Mouse (Mus musculus): Measurements from ENCODE around the gene Lrrc1.

The Lrrc1 gene

DNA sequence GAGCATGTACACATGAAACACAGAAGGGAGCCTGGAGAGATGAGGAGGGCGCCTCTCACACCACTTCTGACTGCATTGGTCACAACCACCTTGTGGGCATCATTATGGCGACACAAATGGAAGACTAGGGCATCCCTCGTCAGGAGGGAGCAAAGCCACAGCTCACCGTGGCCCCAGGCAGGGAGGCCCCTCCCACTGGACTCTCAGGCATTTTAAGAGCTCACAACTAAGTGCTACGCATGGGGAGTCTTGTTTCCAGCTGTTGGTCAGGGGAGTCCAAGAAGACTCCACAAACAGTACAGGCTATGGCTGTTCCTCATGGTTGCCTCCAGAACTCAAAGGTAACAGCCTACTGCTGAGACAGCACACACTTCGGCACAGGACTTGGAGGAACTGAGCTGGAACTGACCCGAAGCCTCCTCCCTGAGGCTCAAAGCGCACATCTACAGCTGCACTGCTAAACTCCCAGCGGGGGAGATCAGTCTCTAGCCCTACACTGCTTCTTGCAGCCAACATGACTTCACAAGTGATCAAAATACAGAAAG, 83.2 kb downstream of the Lrrc1 start:
- no peak for DNase-seq

DNA sequence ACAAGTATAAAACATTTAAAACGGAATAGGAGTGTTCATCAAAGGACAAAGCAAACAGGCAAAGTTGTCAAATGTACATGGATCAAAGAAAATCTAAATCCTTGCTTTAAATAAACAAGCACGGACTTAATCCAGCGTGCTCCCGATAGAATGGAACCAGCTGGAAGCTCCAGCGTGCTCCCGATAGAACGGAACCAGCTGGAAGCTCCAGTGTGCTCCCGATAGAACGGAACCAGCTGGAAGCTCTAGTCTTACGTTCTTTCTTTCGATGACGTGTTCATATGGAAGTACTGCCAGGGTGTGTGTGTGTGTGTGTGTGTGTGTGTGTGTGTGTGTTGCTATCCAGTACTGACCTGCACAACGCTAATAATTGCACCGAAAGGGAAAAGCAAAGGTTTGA, 84.3 kb downstream of the Lrrc1 start:
- no peak for DNase-seq

DNA sequence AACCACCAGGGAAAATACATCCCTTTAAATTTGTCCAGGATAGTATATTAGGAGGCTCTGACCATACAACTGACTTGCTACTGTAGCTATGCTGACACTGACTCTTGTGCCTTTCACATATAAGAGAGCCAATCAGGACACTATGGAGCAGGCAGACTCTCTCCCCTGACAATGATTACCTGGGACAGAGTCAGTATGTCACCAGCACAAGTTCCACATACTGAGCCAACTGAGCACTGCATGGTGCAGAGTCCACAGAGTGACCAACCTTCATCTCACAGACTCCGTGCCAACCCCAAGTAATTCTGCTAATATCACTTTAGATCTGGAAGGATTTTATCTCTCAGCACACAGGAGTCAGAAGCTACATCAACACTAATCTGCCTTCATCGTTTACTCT, 85.3 kb downstream of the Lrrc1 start:
- no peak for DNase-seq

DNA sequence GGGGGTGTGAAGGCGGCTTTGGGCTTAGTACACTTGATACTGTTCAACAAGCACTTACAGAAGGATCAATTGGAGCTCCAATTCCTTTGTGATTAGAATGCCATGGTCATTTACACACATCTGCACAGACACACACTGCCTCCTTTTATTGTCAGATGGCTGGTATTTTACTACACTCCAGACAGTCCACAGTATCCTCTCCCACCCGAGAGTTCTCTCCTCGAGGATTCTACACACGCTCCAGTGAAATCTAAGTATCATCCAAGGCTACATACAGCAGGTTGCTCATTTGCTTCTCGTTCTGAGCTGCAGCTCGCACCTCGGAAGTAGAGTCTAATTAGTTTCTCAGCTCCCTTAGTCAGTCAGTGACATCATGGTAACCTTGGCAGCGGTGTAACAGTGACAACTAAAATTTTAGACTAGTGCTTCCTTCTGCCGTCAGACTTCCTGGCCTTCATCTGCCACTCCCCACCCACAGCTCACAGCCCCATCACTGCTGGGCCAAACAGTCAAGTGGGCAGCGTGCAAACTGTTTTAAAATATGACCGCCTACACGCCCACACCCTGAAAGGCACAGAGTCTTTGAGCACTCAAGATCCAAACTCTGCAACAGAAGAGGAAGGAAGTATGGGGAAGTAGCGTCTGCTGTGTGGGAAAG, 88.4 kb downstream of the Lrrc1 start:
- no peak for DNase-seq

DNA sequence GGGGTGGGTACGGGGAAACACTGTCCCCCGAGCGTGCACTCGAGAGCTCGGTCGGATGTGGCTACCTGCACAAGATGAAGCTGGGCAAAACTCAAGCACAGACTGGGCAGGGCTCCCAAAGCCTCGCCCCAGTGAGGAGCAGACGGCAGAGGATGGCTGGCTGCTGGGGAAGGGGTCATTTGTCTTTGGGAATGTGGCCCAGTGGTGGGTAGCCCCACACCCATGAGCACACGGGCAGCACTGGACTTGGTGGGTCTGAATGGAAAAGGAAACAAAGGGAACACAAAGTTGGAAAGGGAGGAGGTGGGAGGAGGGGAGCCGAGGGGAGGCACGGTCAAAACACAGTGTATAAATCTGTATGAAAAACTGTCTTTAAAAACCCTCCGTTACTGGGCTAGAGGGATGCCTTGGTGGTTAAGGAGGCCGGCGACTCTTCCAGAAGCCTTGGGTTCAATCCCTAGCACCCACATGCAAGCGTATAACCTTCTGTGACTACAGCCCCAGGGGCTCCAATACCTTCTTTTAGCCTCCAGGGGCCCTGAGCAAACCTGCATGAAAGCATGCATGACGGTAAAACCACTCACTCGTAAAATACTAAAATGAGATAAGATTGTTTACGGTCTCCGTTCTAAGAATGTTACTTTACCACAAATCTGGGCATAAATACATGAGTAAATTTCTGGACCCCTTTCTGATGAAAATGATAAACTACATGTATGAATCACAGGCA, 89.1 kb downstream of the Lrrc1 start:
- no peak for DNase-seq

DNA sequence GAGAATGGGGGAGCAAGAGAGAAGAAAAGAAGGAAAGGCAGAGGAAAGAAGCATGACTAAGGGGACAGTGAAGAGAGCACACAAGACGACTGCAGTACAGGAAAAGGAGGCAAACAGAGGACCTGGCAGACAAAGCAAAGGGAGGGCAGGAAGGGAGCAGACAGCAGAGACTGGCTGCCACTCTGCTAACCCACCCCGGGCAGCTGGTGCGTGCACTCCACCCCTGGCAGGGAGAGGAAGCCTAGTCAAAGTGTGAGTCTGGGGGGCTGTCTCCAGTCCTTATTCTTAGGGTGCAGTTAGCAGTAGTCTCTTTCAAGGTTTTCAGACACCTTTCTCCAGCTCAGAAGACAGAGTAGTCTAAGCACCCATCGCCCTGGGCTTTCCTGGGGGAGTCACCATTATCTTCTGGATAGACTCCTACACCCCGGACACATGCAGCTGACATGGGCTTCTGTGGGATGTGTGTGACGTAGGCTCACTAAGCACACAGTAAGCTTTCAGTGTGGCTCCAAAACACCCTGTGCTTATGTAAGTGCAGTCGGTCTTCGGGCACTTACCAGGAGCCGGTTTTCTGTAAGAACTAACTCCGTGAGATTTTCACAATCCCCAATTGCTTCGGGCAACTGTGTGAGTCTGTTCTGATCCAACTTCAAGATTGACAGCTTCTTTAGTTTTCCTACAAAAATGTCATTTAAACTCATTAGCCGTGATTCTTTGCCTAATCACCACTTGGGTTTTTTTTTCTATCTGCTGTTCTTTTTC, 92.4 kb downstream of the Lrrc1 start:
- no peak for DNase-seq

DNA sequence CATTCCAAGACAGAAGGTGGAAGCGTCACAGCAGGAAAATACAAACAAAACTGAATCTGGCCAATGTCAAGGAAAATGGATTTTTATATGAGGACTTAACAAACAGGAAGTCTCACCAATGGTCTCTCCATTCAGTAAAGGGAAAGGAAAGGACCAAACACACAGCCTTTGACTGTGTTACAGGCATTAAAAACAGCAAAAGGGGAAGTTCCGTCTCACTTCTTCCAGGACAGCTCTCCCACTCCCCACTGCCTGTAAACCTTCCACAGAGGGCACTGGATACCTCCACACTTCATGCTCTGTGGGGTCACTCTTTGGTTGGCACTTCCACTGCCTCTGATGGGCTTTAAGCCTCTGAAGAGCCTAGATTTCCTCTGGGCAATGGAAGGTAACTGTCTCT, 94.2 kb downstream of the Lrrc1 start:
- no peak for DNase-seq

DNA sequence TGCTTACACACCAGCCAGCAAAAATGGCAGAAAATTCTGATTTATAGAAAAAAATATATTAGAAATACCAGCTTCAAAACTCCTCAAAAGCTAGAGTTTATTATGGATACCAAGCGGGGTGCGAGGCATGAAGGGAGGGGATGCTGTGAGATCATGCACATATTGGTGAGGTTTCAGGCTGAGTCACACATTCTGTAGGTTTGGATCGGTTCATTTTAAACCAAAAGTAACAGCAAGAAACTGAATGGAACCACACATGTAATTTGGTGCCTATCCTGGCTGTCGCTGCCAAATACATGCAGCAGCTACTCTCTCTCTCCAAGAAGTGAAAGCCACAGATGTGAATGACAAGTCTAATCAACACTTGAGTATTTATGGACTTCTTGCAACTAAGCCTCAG, 99.8 kb downstream of the Lrrc1 start:
- DNase-seq, result no peak

DNA sequence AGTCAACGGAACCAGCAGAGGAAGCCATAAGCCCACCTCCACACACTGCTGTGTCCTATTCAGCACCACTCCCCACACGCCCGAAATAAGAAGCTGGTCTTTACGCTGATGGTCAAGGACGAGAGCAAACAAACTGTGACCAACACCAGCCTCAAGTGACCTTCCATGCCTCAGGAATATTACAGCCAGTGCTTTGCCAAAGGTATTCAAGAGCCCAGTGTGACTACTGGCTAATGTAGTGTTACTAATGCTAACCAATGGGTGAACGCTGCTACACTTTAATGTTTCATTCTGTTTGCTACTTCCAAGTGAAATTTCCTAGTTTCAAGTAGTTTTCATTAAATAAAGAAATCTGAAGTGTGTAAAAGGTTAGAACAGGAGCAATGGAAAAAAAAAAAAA, 105.3 kb downstream of the Lrrc1 start:
- no peak for DNase-seq

DNA sequence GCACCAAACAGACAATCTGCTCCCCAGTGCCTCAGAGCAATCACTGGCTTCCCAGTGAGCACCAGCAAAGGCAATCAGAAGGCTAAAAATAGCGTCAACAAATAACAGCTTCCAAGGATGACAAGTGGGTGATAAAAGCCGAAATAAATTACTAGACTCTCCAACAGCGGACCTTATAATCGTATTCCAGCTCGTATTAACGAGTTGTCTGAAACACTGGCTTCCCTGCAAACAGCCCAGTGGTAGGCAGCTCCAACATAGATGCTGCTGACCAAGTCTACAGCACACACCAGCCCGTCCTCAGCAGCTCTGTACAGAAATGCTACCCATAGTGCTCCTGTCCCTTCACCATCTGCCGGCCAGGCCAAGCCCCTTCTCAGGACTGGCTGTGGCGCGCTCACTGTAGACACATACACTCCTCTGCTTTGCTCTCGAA, 105.8 kb downstream of the Lrrc1 start:
- no peak for DNase-seq

DNA sequence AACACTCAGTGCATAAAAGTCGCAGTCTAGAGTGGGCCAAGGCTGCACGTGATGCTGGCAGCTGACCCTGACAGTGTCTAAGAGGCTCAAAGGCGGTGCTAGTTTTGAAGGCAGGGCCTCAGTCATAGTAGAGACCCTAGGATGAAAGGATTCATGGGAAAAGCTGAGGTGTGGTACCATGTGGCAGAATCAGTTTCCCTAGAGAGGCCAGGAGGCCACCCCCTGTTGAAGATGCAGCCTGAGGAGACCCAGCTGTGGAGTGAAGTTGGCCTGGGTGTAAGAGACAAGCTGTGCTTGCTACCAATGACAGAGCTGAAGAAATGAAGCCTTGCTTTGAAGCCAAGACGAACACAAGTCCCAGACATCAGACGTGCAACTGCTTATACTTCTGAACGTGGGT, 107.5 kb downstream of the Lrrc1 start:
- DNase-seq, result no peak

DNA sequence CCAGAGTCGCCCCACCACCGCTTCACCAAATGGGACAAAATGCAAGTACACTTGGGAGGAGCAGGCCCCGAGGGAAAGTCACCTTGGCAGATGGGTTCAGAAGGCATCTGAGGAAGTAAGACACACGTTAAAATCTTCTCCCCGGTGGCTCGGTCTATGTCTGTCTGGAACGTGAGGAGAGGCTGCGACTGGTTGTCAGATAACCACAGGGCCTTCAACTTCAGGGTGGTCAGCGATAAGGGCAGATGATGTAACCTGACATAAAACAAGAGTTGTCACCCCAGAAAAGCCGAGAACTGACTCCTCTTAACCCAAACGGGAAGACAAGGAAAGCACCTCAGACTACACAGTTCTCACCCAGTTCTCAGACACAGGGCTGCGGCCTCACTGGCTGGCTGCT, 109.7 kb downstream of the Lrrc1 start:
- DNase-seq, result no peak

DNA sequence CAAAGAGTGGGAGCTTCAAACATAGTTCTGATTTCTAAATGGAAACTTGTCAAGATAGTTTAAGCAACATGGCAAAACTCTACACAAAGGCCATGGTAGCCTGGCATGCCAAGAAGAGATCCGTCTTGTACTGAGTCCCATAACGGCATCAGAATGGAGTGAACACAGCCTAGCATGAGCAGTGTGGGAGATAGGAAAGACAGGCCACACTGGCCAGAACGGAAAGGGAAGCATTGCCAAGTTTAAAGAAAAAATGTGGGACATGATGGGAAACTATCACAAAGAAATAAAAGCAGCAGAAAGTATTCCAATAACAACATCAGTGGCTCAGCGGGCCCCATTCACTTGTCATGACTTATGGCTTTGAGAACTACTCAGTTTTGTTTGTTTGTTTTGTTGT, 111.2 kb downstream of the Lrrc1 start:
- no peak for DNase-seq

DNA sequence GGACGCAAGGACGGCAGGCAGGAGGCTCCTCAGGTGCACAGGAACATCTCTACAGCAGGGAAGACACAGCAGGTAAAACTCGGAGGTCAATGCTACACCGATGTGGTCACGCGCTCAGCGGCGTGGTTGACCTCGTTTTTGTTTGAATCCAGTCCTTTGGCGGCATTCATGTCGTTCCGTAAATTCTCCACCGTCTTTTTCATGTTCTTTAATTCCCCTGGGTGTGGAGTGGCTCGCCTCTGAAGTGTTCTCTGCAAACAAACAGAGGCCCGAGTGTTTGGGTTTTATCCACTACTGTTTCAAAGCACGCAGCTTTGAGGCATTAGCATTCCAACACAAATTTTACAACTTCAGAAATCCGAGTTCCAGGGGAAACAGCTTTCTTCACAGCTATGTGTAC, 112.6 kb downstream of the Lrrc1 start:
- DNase-seq, result no peak

DNA sequence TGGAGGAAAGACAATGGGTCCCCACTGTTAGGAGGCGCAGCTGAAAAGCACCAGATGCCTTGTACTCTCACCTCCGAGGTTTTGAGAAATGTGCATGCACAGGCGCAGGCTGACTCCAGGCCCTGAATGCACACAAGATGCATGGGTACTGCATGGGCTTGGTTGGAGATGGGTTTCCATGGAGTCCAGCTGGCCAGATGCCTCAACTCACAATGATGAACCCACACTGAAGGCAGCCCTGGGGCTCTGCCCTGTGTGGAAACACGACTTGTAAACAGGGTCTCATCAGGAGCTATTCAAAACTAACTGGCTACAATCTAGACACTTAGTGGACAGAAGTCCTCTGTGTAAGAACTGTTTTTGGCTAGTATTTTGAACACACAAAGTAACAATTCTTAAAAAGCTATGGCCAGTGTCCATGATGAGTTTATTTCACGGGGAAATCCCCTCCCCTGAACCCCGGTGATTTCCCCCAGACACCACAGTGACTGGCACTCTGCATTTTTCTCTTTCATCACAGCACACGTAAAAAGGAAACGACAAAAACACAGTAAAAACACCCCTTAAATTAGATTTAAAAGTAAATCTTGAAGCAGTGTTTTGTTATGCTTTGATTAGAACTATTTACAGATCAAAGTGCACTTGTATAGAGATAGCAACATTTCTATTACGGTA, 114.1 kb downstream of the Lrrc1 start:
- DNase-seq, result no peak

DNA sequence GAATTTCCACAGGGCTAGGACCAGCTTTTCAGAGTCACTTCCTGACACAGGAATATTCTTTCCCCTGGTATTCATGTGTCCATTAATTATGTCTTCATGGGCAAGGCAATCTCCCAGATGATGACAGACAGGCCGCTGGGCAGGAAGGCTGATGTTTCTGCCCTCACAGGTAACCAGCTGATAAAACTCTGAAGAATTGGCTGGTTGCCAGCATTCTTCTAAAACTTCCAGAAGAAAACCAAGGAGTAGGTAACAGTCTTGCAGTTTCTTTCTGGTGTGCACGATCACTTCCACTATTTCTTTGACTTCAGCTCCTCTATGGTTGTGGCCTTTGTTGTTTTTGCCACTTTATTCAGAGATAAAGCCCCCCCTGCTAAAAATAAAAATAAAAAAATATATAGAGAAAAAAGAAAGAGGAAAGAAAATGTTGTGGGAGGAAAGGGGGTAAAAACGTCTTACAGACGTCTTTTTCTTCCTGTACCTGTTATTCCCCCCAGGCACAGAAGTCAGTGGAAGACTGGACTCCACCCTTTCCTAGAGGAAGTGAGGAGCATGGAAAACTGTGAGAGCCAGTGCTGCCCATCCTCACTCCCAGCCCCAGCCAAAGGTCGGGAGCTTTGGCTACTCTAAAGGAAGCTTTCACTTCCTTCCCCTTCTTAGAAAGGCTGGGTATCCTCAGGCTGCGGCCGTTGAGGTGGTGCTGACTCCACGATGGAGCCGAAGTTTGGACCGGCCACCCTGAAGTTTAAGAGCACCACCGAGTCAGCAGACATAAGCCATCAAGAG, 115.2 kb downstream of the Lrrc1 start:
- no peak for DNase-seq

DNA sequence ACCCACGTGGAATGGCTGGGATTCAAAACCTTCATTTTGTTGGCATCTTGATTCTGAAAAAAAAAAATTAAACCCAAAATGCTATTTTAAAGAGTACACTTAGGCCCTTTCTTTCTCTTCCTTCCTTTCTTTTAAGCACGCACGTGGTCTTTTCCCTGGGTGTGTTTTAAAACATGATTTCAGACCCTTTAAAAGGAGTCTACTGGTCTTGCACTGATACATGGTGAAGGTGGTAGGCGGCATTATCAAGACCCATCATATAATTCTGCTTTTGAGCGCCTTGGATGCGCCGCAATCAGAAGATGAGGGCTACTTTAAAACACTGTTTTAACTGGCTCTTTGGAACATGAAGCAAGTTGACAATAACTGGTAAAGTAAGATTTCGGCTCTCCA, 115.9 kb downstream of the Lrrc1 start:
- no peak for DNase-seq

DNA sequence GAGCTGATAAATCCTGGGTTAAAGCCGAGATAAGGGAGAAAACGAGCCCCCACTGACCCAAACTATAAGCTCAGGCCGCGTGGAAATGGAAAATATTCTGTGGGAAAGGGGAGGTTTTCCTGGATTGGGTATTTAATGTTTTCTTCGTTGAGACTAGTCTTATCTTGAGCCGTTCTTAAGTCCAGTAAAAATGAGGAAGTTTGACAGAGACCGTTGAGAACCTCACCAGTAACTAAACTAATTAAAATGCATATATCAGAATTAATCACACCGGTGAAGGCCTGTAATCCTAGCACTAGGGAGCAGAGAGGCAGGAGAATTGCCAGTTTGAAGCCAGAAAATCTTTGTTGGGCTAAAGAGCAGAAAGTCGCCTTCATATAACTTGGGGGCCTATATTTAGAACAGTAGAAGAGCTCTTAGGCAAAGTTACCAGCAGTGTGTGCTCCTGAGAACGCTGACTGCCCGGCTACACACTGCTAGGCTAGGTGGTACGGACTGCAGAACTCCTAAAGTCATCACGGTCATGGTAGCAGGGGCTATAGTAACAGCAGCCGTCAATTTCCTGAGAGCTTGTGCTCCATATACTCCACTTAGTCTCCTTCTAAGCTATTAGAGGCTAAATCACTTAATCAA, 116.4 kb downstream of the Lrrc1 start:
- DNase-seq, result no peak

DNA sequence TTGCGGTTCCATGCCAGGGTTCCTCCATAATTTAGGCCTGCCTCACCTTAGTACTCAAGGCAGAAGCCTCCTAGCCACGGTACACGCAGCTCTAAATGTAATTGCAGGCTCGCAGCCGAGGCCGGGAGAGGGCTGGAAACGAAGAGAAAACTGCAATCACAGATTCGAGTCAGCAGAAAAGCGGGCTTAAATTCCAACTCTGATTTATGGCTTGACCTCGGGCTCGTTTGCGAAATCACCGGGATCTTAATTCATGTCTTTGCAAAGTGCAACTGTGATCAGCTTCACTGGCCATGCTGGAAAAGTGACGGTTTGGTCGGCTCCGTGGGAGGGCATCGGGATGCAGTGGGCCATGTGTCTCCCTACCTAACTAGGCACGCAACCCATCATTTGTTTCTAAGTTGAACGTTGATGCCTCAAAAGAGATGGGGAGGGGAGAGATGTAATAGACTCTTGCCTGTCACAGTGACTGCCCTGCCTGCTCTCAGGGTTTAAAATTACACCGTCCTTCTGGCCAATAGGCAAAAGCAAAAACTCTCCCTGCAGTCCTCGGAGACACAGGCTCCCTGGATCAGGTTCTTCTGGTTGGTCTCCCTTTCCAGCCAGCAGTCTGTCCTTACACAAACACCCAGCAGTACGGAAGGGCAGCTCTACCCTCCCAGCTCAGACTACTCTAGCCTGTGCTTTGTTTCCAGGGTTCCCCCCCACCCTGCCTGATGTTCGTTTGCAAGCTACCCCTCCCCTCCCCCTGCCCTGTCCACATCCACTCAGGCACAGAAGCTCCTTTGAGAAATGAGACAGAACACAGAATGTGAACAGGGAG, 117.2 kb downstream of the Lrrc1 start:
- DNase-seq, result no peak

DNA sequence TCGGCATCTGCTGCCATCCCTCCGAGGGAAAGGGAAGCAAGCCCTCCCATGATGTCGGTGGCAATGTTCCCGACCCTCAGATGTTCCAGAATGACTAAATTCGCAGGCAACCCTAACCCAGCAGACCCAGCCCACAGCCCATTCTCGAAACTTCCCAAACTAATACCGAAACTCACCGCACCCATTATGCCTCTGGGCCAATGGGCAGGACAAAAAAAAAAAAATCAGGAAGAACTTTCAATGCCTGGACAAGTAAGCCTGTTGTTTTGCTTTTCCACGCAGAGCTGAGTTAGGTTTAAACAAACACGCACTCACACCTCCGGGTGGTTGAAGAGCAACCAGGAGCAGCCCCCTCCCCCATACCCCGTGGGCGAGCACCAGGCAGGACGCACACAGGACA, 118.6 kb downstream of the Lrrc1 start:
- no peak for DNase-seq

DNA sequence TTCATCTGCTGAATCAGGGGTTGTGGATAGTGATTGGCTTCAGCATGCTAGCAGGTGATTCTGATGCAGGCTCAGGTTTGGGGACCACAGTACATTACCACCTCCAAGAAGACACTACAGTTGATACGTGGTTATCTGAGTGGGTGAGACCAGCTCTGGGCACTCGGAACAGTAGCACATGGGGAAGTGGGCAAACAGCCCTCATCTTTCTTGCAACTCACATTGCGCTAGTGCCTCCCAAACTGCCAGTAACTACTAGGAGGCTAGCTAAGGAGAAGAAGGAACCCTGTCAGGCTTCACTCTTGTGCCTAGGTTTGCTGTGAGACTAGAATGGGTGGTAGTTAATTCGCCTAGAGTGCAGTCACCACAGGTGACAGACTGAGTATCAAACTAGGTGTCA, 119.1 kb downstream of the Lrrc1 start:
- no peak for DNase-seq
